Mouse (Mus musculus) small intestine, adult 2 months (tissue): ENCODE results near the gene Adam3. TPM values are rescaled to one million over a fixed set of nuclear protein-coding genes. Genes with fewer than 3 reads are reported as not detected.

Experiments
- H3K27ac ChIP-seq: fragments of 200-500 bp; 2 replicates; pipeline ENCODE4 v1.5.1; 2012; ENCODE audit warnings: low read depth, low read length, control low read depth, inconsistent platforms; ENCODE audit not compliant: insufficient read depth
- H3K27me3 ChIP-seq: fragments of 200-500 bp; 2 replicates; pipeline ENCODE4 v1.6.1; 2012; ENCODE audit warnings: mild to moderate bottlenecking, moderate library complexity, low read length, inconsistent platforms; ENCODE audit not compliant: control insufficient read depth, insufficient read depth
- H3K36me3 ChIP-seq: fragments of 200-500 bp; 2 replicates; pipeline ENCODE4 v1.6.1; 2012; ENCODE audit warnings: mild to moderate bottlenecking, low read length, control low read depth, inconsistent platforms; ENCODE audit not compliant: control insufficient read depth, insufficient read depth
- H3K4me1 ChIP-seq: fragments of 200-500 bp; 2 replicates; pipeline ENCODE4 v1.6.1; 2012; ENCODE audit warnings: low read length, inconsistent platforms, mixed read lengths; ENCODE audit not compliant: control insufficient read depth, insufficient read depth, insufficient read length
- H3K4me3 ChIP-seq: fragments of 200-500 bp; 2 replicates; pipeline ENCODE4 v1.5.1; 2012; ENCODE audit warnings: low read depth, mild to moderate bottlenecking, control low read depth, inconsistent platforms, low read length, moderate library complexity
- CTCF ChIP-seq: fragments of 200-500 bp; IDR thresholded peaks from 2 replicates; pipeline ENCODE4 v1.5.1; 2012; ENCODE audit warnings: low read depth, mild to moderate bottlenecking, control low read depth, inconsistent platforms, low read length, moderate library complexity, mixed read lengths; ENCODE audit not compliant: insufficient replicate concordance, insufficient read length; ENCODE audit errors: extremely low read depth
- POLR2A ChIP-seq: fragments of 200-500 bp; IDR thresholded peaks from 2 replicates; pipeline ENCODE4 v1.6.1; 2012; ENCODE audit warnings: low read depth, mild to moderate bottlenecking, control low read depth, inconsistent platforms, low read length, moderate library complexity
- WGBS: fragments of 180-500 bp; shearing (Covaris S2); methylation state at CpG from one replicate; pipeline ENCODE4 v1.1.7; 2018; 5-methylcytosine and 5-hydroxymethylcytosine counted together
- polyA plus RNA-seq: library from polyadenylated mRNA; depleted of rRNA; stranded (reverse); fragments of >200 nt; gene quantifications from 2 replicates; pipeline ENCODE4 v1.2.3, GENCODE M21; 2012; rRNA removed

Gene Adam3
- polyA plus RNA-seq, result not detected in 2 replicates

DNA sequence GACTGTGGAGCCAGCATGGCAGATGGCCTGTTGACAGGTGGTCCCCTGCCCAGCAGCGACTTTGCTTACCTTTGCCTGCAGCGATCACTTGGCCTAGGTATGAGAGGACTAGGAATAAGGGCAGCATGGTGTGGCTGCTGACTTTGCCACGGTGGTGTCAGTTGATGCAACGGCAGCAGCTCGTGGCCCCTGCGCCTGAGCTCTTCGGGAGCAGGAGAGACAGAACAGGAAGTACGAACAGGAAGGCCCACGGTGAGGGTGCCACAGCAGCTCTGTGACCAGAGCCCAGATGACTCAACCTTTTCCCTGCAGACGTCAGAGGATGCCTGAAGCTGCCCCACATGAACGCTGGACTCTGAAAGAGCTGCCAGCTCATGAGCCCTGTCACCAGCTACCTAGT is at the start of gene Adam3:
Adam3 (minus strand) TSS at position 223 of the 400 bp plus-strand sequence.
- 54% methylated on average over 11 of the region's 11 CpGs for WGBS

DNA sequence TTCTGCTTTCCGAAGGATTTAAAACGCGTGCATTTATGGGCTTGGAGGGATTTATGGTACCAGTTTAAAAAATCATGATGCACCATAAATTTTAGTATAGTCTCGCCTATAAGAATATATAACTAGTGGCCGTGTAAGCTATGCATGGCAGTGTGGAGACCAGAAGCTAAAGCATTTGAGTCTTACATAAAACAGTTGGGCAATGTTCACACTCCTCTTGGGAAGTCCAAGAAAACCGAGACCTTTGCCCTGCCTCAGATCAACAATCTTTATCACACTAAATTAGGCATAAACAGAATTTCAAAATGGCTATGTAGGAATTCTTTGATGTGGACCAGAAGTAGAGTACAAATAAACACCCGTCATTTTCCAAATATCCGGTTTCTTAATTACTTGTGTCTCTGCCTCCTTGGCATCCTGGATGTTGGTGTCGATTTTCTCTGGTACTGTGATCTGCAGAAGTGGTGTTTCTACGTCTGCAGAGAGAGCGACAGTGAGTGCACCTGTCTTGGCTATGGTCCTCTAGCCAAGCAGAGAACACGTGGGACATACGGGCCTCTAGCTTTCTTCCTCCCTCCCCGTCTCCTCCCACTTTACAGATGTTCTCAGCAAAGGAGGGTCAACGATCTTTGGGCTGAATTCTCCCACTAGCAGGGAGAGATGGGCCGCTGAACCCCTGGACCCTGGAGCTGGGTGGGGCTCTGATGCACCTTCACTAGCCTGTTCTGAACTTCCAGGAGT is 596 bp downstream of the Adam3 start:
- Histone ChIP-seq H3K36me3 (no peaks in the 10 kb centered on the region), H3K4me3 (no peak overlapping the region), H3K4me1 (no peaks in the 10 kb centered on the region), H3K27ac (no peak overlapping the region), H3K27me3 (no peaks in the 10 kb centered on the region)
- WGBS, result 51% methylated on average over 16 of the region's 16 CpGs
- no peak for TF ChIP-seq POLR2A
- no peak for TF ChIP-seq CTCF

More for the DNA sequence above, at the start of gene Adam3:
- Histone ChIP-seq H3K27me3 (no peaks in the 10 kb centered on the region), H3K36me3 (no peaks in the 10 kb centered on the region), H3K4me1 (no peaks in the 10 kb centered on the region), H3K4me3 (no peak within 1 kb of the TSS), H3K27ac (no peak within 1 kb of the TSS)
- TF ChIP-seq CTCF (no peak), POLR2A (no peak)

Other genes with a start within 250 kb of the Adam3 start
- gene Adam5, start 98.5 kb upstream of the Adam3 start, polyA plus RNA-seq, result not detected in 2 replicates